Mouse (Mus musculus): ENCODE measurements around the gene Zc3hc1. TPM values are rescaled to one million over a fixed set of nuclear protein-coding genes. Genes with fewer than 3 reads are reported as not detected.
A peak's percentile ranks its signal among the peaks of the same experiment; 100 is the strongest.

Gene Zc3hc1
- polyA plus RNA-seq (2012; rRNA removed) (41.5 and 41.8 TPM in 2 replicates), polyA plus RNA-seq (2014; fragmentation: Nextera tagmentation; extraction: Ambion mirVana) (63.4 and 64.6 TPM in 2 replicates)

- no peaks in the 10 kb centered on the region for H3K27me3 ChIP-seq (ENCODE audit: control insufficient read depth, insufficient read depth, low read length)
- 0 out of 2 replicates have a peak, but pooled peaks cover 4% of the 10 kb centered on the region for H3K4me1 ChIP-seq (ENCODE audit: control insufficient read depth, insufficient read depth, low read length)
- peak within 1 kb of the TSS; percentile 75; the same call in 1 of the 2 replicates for H3K27ac ChIP-seq (replicated peaks; ENCODE audit: low read depth, low read length)
- H3K9me3 ChIP-seq (ENCODE audit: control insufficient read depth, low read length): no peaks in the 10 kb centered on the region
- peak; percentile 91 for ATAC-seq (ENCODE audit: low FRiP score, low read depth)
- WGBS: 18% methylated on average over 33 of the region's 33 CpGs
- peak within 1 kb of the TSS; percentile 78 for H3K9ac ChIP-seq (ENCODE audit: low read depth, low read length, severe bottlenecking)
- H3K4me2 ChIP-seq (replicated peaks; ENCODE audit: low read depth, low read length, severe bottlenecking): peak within 1 kb of the TSS; percentile 48
- DNase-seq (ENCODE audit: low spot score): peak; percentile 89
- TF ChIP-seq POLR2A (IDR thresholded peaks at IDR 0.05; ENCODE audit: borderline replicate concordance, extremely low read depth, insufficient read depth, insufficient read length): peak; percentile 70; the same call in 1 of the 2 replicates
- H3K36me3 ChIP-seq (ENCODE audit: control insufficient read depth, insufficient read depth, low read length): peaks cover 15% of the 10 kb centered on the region
- peak within 1 kb of the TSS; percentile 78 for H3K4me3 ChIP-seq (replicated peaks; ENCODE audit: low read length)
These were observed at the start of gene Zc3hc1 for GRCm38 (mm10) chr6:30390714-30391697. Gene Zc3hc1, minus strand, starts transcription at chr6:30391028.

GRCm38 (mm10) chr6:30439576-30439975 lies 48.7 kb upstream of the Zc3hc1 start:
- no peak for ATAC-seq (ENCODE audit: low FRiP score, low read depth)
- no peak overlapping the region for H3K27ac ChIP-seq (replicated peaks; ENCODE audit: low read depth, low read length)
- H3K4me1 ChIP-seq (ENCODE audit: control insufficient read depth, insufficient read depth, low read length): no peaks in the 10 kb centered on the region
- no peak overlapping the region for H3K4me2 ChIP-seq (replicated peaks; ENCODE audit: low read depth, low read length, severe bottlenecking)
- H3K9ac ChIP-seq (ENCODE audit: low read depth, low read length, severe bottlenecking): no peak overlapping the region
- H3K36me3 ChIP-seq (ENCODE audit: control insufficient read depth, insufficient read depth, low read length): peaks cover 55% of the 10 kb centered on the region
- no peaks in the 10 kb centered on the region for H3K9me3 ChIP-seq (ENCODE audit: control insufficient read depth, low read length)
- no peak for DNase-seq (ENCODE audit: low spot score)
- WGBS: 97% methylated on average over 10 of the region's 10 CpGs
- no peak overlapping the region for H3K4me3 ChIP-seq (replicated peaks; ENCODE audit: low read length)
- no peaks in the 10 kb centered on the region for H3K27me3 ChIP-seq (ENCODE audit: control insufficient read depth, insufficient read depth, low read length)
- no peak for TF ChIP-seq POLR2A (IDR thresholded peaks at IDR 0.05; ENCODE audit: borderline replicate concordance, extremely low read depth, insufficient read depth, insufficient read length)

GRCm38 (mm10) chr6:30437054-30437453 lies 46.2 kb upstream of the Zc3hc1 start:
- Histone ChIP-seq H3K4me1 (ENCODE audit: control insufficient read depth, insufficient read depth, low read length) (0 out of 2 replicates have a peak, but pooled peaks cover 2% of the 10 kb centered on the region), H3K36me3 (ENCODE audit: control insufficient read depth, insufficient read depth, low read length) (peaks cover 30% of the 10 kb centered on the region), H3K27ac (replicated peaks; ENCODE audit: low read depth, low read length) (no peak overlapping the region), H3K4me2 (replicated peaks; ENCODE audit: low read depth, low read length, severe bottlenecking) (no peak overlapping the region), H3K9me3 (ENCODE audit: control insufficient read depth, low read length) (no peaks in the 10 kb centered on the region), H3K27me3 (ENCODE audit: control insufficient read depth, insufficient read depth, low read length) (no peaks in the 10 kb centered on the region), H3K4me3 (replicated peaks; ENCODE audit: low read length) (no peak overlapping the region), H3K9ac (ENCODE audit: low read depth, low read length, severe bottlenecking) (no peak overlapping the region)
- no peak for TF ChIP-seq POLR2A (IDR thresholded peaks at IDR 0.05; ENCODE audit: borderline replicate concordance, extremely low read depth, insufficient read depth, insufficient read length)
- DNase-seq (ENCODE audit: low spot score) (no peak), ATAC-seq (ENCODE audit: low FRiP score, low read depth) (no peak)
- 64% methylated on average over 3 of the region's 3 CpGs for WGBS

- no peak overlapping the region for H3K4me3 ChIP-seq (replicated peaks; ENCODE audit: low read length)
- H3K9me3 ChIP-seq (ENCODE audit: control insufficient read depth, low read length): no peaks in the 10 kb centered on the region
- DNase-seq (ENCODE audit: low spot score) (no peak), ATAC-seq (ENCODE audit: low FRiP score, low read depth) (no peak)
- H3K27ac ChIP-seq (replicated peaks; ENCODE audit: low read depth, low read length): no peak overlapping the region
- 0 out of 2 replicates have a peak, but pooled peaks cover 5% of the 10 kb centered on the region for H3K4me1 ChIP-seq (ENCODE audit: control insufficient read depth, insufficient read depth, low read length)
- peaks cover 24% of the 10 kb centered on the region for H3K36me3 ChIP-seq (ENCODE audit: control insufficient read depth, insufficient read depth, low read length)
- no peak overlapping the region for H3K9ac ChIP-seq (ENCODE audit: low read depth, low read length, severe bottlenecking)
- 90% methylated on average over 3 of the region's 3 CpGs for WGBS
- no peak overlapping the region for H3K4me2 ChIP-seq (replicated peaks; ENCODE audit: low read depth, low read length, severe bottlenecking)
- no peak for TF ChIP-seq POLR2A (IDR thresholded peaks at IDR 0.05; ENCODE audit: borderline replicate concordance, extremely low read depth, insufficient read depth, insufficient read length)
- H3K27me3 ChIP-seq (ENCODE audit: control insufficient read depth, insufficient read depth, low read length): no peaks in the 10 kb centered on the region
These were observed 45.6 kb upstream of the Zc3hc1 start for GRCm38 (mm10) chr6:30436476-30436875.

- H3K4me2 ChIP-seq (replicated peaks; ENCODE audit: low read depth, low read length, severe bottlenecking): no peak overlapping the region
- H3K27me3 ChIP-seq (ENCODE audit: control insufficient read depth, insufficient read depth, low read length): no peaks in the 10 kb centered on the region
- 0 out of 2 replicates have a peak, but pooled peaks cover 5% of the 10 kb centered on the region for H3K4me1 ChIP-seq (ENCODE audit: control insufficient read depth, insufficient read depth, low read length)
- H3K9ac ChIP-seq (ENCODE audit: low read depth, low read length, severe bottlenecking): no peak overlapping the region
- H3K4me3 ChIP-seq (replicated peaks; ENCODE audit: low read length): no peak overlapping the region
- H3K9me3 ChIP-seq (ENCODE audit: control insufficient read depth, low read length): no peaks in the 10 kb centered on the region
- DNase-seq (ENCODE audit: low spot score) (no peak), ATAC-seq (ENCODE audit: low FRiP score, low read depth) (no peak)
- peaks cover 1% of the 10 kb centered on the region; the same call in 1 of the 2 replicates for H3K36me3 ChIP-seq (ENCODE audit: control insufficient read depth, insufficient read depth, low read length)
- TF ChIP-seq POLR2A (IDR thresholded peaks at IDR 0.05; ENCODE audit: borderline replicate concordance, extremely low read depth, insufficient read depth, insufficient read length): no peak
- WGBS: 60% methylated on average over 3 of the region's 3 CpGs
- H3K27ac ChIP-seq (replicated peaks; ENCODE audit: low read depth, low read length): peak overlapping the region; percentile 48; the same call in 1 of the 2 replicates
These were observed 41.8 kb upstream of the Zc3hc1 start for GRCm38 (mm10) chr6:30432461-30433192.
